11 mouse cellular contexts compared by ENCODE assay signal in genomic region chr10:97469411-97470140, GRCm38 (mm10). TPM values are rescaled to one million over a fixed set of nuclear protein-coding genes. Genes with fewer than 3 reads are reported as not detected.
DNase-seq lines count a peak whose midpoint lies in the region; ATAC-seq lines count a peak whose summit lies in the region.
"Had no signal": no experiment of that assay in that cellular context is flagged by ENCODE, and none has a peak within 500 bp of the region (broad histone marks: within the 10 kb centered on the region; RNA-seq: fewer than 3 reads in every experiment).

No protein-coding gene starts in this region.

- intact Hi-C loops in heart, postnatal 14 days (cut with DNase I) = no loop called here

- H3K36me3 ChIP-seq in heart, embryonic 11.5 days (ENCODE audit: control insufficient read depth, insufficient read depth, low read length) = no peaks in the 10 kb centered on the region
- no peaks in the 10 kb centered on the region for H3K36me3 ChIP-seq in midbrain, embryonic 13.5 days

- ATAC-seq in heart, embryonic 11.5 days (replicated peaks; ENCODE audit: insufficient number of reproducible peaks, low FRiP score, low TSS enrichment) = no peak
- no peak for ATAC-seq in frontal cortex, adult (ENCODE audit: low TSS enrichment)
- no peak for ATAC-seq in midbrain, embryonic 13.5 days
- ATAC-seq: CD4-positive, CD25-positive, alpha-beta regulatory T cell, adult 4 months had no signal

- H3K4me2 ChIP-seq in heart, embryonic 11.5 days = no peak overlapping the region
- H3K4me2 ChIP-seq in midbrain, embryonic 13.5 days (replicated peaks) = no peak overlapping the region

- DNase-seq in heart, adult 11 months = peak; percentile 96
- peak; percentile 63 for DNase-seq in Muller cell, postnatal 12 days (ENCODE audit: inconsistent ontology term)
- peak; percentile 24 to 55 for DNase-seq in heart, postnatal 14 days
- peak; percentile 64 for DNase-seq in lung, postnatal 10 days
- DNase-seq in left cerebral cortex, adult 8-10 months (ENCODE audit: low spot score in 2 of 2) = no peak

- no peak overlapping the region for H3K4me3 ChIP-seq in heart, embryonic 11.5 days (ENCODE audit: low read depth, low read length)
- H3K4me3 ChIP-seq in midbrain, embryonic 13.5 days (replicated peaks) = no peak overlapping the region

- H3K4me1 ChIP-seq in heart, embryonic 11.5 days (ENCODE audit: control insufficient read depth, insufficient read depth, low read length) = no peaks in the 10 kb centered on the region
- 0 out of 2 replicates have a peak, but pooled peaks cover 2% of the 10 kb centered on the region for H3K4me1 ChIP-seq in midbrain, embryonic 13.5 days (replicated peaks)

- no peaks in the 10 kb centered on the region for H3K27me3 ChIP-seq in heart, embryonic 11.5 days (ENCODE audit: control insufficient read depth, insufficient read depth, low read length)
- no peaks in the 10 kb centered on the region for H3K27me3 ChIP-seq in midbrain, embryonic 13.5 days

- H3K9me3 ChIP-seq in heart, embryonic 11.5 days (replicated peaks; ENCODE audit: control insufficient read depth, low read length) = no peaks in the 10 kb centered on the region
- no peaks in the 10 kb centered on the region for H3K9me3 ChIP-seq in midbrain, embryonic 13.5 days

- H3K27ac ChIP-seq in heart, embryonic 11.5 days (ENCODE audit: low read depth, low read length) = no peak overlapping the region
- no peak overlapping the region for H3K27ac ChIP-seq in midbrain, embryonic 13.5 days
- H3K27ac ChIP-seq: liver, embryonic 14.5 days had no signal

- H3K9ac ChIP-seq in heart, embryonic 11.5 days (ENCODE audit: low read depth, low read length) = no peak overlapping the region
- H3K9ac ChIP-seq in midbrain, embryonic 13.5 days (replicated peaks) = no peak overlapping the region
- H3K9ac ChIP-seq: liver, embryonic 14.5 days had no signal

- 57% methylated on average over 3 of the region's 3 CpGs for WGBS in heart, embryonic 11.5 days (ENCODE audit: insufficient replicate concordance)
- WGBS in midbrain, embryonic 13.5 days = 89% methylated on average over 3 of the region's 3 CpGs

RNA-seq across cellular contexts. Expression of gene Dcn, which starts 9.8 kb away (rescaled TPM):
- polyA plus RNA-seq in heart, embryonic 11.5 days (2014; fragmentation: Nextera tagmentation; extraction: Ambion mirVana) = 70.0 and 72.2 TPM in 2 replicates
- total RNA-seq in heart, postnatal 14 days (2021) = 100 to 1,000 TPM; 385 to 442 TPM
- 10 to 100 TPM; 14.7 to 21.4 (median 17.2) TPM for total RNA-seq in left cerebral cortex, adult 8-10 months (2022)
- polyA plus RNA-seq in midbrain, embryonic 13.5 days (2015; fragmentation: Nextera tagmentation; extraction: Ambion mirVana) = 51.8 and 63.4 TPM in 2 replicates
- total RNA-seq: monocyte, adult 5-6 weeks had no signal
- polyA plus RNA-seq: CD4-positive, CD25-positive, alpha-beta regulatory T cell, adult 4 months had no signal

Comparison
In these comparisons a context has a peak if more than half of its experiments do, and no peak if none do; other contexts are left out.
1. DNase-seq: peak in heart, adult 11 months (single experiment), Muller cell, postnatal 12 days (single experiment), heart, postnatal 14 days (2 of 2) and lung, postnatal 10 days (single experiment); none in left cerebral cortex, adult 8-10 months (0 of 2).
2. RNA of gene Dcn, which starts 9.8 kb away (total RNA-seq): 385 to 442 TPM in heart, postnatal 14 days; 14.7 to 21.4 TPM in left cerebral cortex, adult 8-10 months; every median in the first group is over 10 times any median in the second.